Mouse (Mus musculus): ENCODE measurements around the gene Ggta1. TPM values are rescaled to one million over a fixed set of nuclear protein-coding genes. Genes with fewer than 3 reads are reported as not detected.
A peak's percentile ranks its signal among the peaks of the same experiment; 100 is the strongest.

The Ggta1 gene
- total RNA-seq, 1 experiment from 2014 or later, result 72.5 TPM

- peak; percentile 55 for ATAC-seq (replicated peaks; ENCODE audit: low read depth, poor library complexity, severe bottlenecking)
Observed at GRCm38 (mm10) chr2:35443981-35444763, 18.9 kb downstream of the Ggta1 start.

GRCm38 (mm10) chr2:35443325-35443724 lies 19.7 kb downstream of the Ggta1 start:
- ATAC-seq (replicated peaks; ENCODE audit: low read depth, poor library complexity, severe bottlenecking), result no peak

GRCm38 (mm10) chr2:35442079-35442478 lies 21.0 kb downstream of the Ggta1 start:
- ATAC-seq (replicated peaks; ENCODE audit: low read depth, poor library complexity, severe bottlenecking), result no peak

- peak; percentile 20 for ATAC-seq (replicated peaks; ENCODE audit: low read depth, poor library complexity, severe bottlenecking)
Observed at GRCm38 (mm10) chr2:35441419-35441818, 21.6 kb downstream of the Ggta1 start.

GRCm38 (mm10) chr2:35440480-35440879 lies 22.6 kb downstream of the Ggta1 start:
- no peak for ATAC-seq (replicated peaks; ENCODE audit: low read depth, poor library complexity, severe bottlenecking)

GRCm38 (mm10) chr2:35437796-35438195 lies 25.2 kb downstream of the Ggta1 start:
- ATAC-seq (replicated peaks; ENCODE audit: low read depth, poor library complexity, severe bottlenecking), result no peak

GRCm38 (mm10) chr2:35434576-35435123 lies 28.4 kb downstream of the Ggta1 start:
- ATAC-seq (replicated peaks; ENCODE audit: low read depth, poor library complexity, severe bottlenecking), result no peak

GRCm38 (mm10) chr2:35433428-35433827 lies 29.6 kb downstream of the Ggta1 start:
- no peak for ATAC-seq (replicated peaks; ENCODE audit: low read depth, poor library complexity, severe bottlenecking)

- no peak for ATAC-seq (replicated peaks; ENCODE audit: low read depth, poor library complexity, severe bottlenecking)
Observed at GRCm38 (mm10) chr2:35432472-35432871, 30.6 kb downstream of the Ggta1 start.

GRCm38 (mm10) chr2:35432011-35432410 lies 31.0 kb downstream of the Ggta1 start:
- no peak for ATAC-seq (replicated peaks; ENCODE audit: low read depth, poor library complexity, severe bottlenecking)

- no peak for ATAC-seq (replicated peaks; ENCODE audit: low read depth, poor library complexity, severe bottlenecking)
Observed at GRCm38 (mm10) chr2:35430806-35431205, 32.2 kb downstream of the Ggta1 start.

- ATAC-seq (replicated peaks; ENCODE audit: low read depth, poor library complexity, severe bottlenecking), result no peak
Observed at GRCm38 (mm10) chr2:35428615-35429300, 34.3 kb downstream of the Ggta1 start.

- ATAC-seq (replicated peaks; ENCODE audit: low read depth, poor library complexity, severe bottlenecking), result no peak
Observed at GRCm38 (mm10) chr2:35427559-35427958, 35.5 kb downstream of the Ggta1 start.

GRCm38 (mm10) chr2:35423711-35424339 lies 39.2 kb downstream of the Ggta1 start:
- ATAC-seq (replicated peaks; ENCODE audit: low read depth, poor library complexity, severe bottlenecking), result no peak

- ATAC-seq (replicated peaks; ENCODE audit: low read depth, poor library complexity, severe bottlenecking), result peak; percentile 59
Observed at GRCm38 (mm10) chr2:35422384-35422783, 40.6 kb downstream of the Ggta1 start.

GRCm38 (mm10) chr2:35420681-35421080 lies 42.4 kb downstream of the Ggta1 start:
- no peak for ATAC-seq (replicated peaks; ENCODE audit: low read depth, poor library complexity, severe bottlenecking)

- ATAC-seq (replicated peaks; ENCODE audit: low read depth, poor library complexity, severe bottlenecking), result no peak
Observed at GRCm38 (mm10) chr2:35419671-35420070, 43.4 kb downstream of the Ggta1 start.

GRCm38 (mm10) chr2:35419243-35419642 lies 43.8 kb downstream of the Ggta1 start:
- no peak for ATAC-seq (replicated peaks; ENCODE audit: low read depth, poor library complexity, severe bottlenecking)

GRCm38 (mm10) chr2:35417231-35417630 lies 45.8 kb downstream of the Ggta1 start:
- peak; percentile 33 for ATAC-seq (replicated peaks; ENCODE audit: low read depth, poor library complexity, severe bottlenecking)

- peak; percentile 37 for ATAC-seq (replicated peaks; ENCODE audit: low read depth, poor library complexity, severe bottlenecking)
Observed at GRCm38 (mm10) chr2:35416473-35416872, 46.6 kb downstream of the Ggta1 start.

GRCm38 (mm10) chr2:35412810-35413209 lies 50.2 kb downstream of the Ggta1 start:
- no peak for ATAC-seq (replicated peaks; ENCODE audit: low read depth, poor library complexity, severe bottlenecking)

Data from common myeloid progenitor, adult 5-6 weeks (primary cell).